Mouse (Mus musculus): ENCODE measurements around the gene Dus4l. TPM values are rescaled to one million over a fixed set of nuclear protein-coding genes. Genes with fewer than 3 reads are reported as not detected.

The Dus4l gene
- polyA plus RNA-seq, 1 experiment from 2014 or later = 16.4 TPM

GRCm38 (mm10) chr12:31620106-31620505 is 34.5 kb downstream of the Dus4l start:
- no peaks in the 10 kb centered on the region for H3K4me1 ChIP-seq (ENCODE audit: control insufficient read depth, insufficient read depth, low read length)
- H3K27me3 ChIP-seq (ENCODE audit: control insufficient read depth, insufficient read depth, low read length) = no peaks in the 10 kb centered on the region
- no peak overlapping the region for H3K4me2 ChIP-seq (ENCODE audit: low read depth, severe bottlenecking)
- DNase-seq (ENCODE audit: low spot score) (no peak), ATAC-seq (ENCODE audit: insufficient number of reproducible peaks, low FRiP score, low TSS enrichment, low read depth) (no peak)
- H3K9ac ChIP-seq (ENCODE audit: low read length) = no peak overlapping the region
- no peaks in the 10 kb centered on the region; the same call in 1 of the 2 replicates for H3K36me3 ChIP-seq (ENCODE audit: control insufficient read depth, insufficient read depth, low read length)
- no peak overlapping the region for H3K4me3 ChIP-seq (ENCODE audit: low read depth, low read length)
- H3K27ac ChIP-seq (replicated peaks; ENCODE audit: low read depth, low read length) = no peak overlapping the region
- H3K9me3 ChIP-seq (ENCODE audit: control insufficient read depth, low read length) = 0 out of 2 replicates have a peak, but pooled peaks cover 2% of the 10 kb centered on the region
- WGBS = 83% methylated on average over 8 of the region's 8 CpGs

- DNase-seq (ENCODE audit: low spot score) = no peak
- ATAC-seq (ENCODE audit: insufficient number of reproducible peaks, low FRiP score, low TSS enrichment, low read depth) = no peak
- WGBS = 79% methylated on average over 4 of the region's 4 CpGs
- no peak overlapping the region for H3K9ac ChIP-seq (ENCODE audit: low read length)
- 0 out of 2 replicates have a peak, but pooled peaks cover 2% of the 10 kb centered on the region for H3K9me3 ChIP-seq (ENCODE audit: control insufficient read depth, low read length)
- no peaks in the 10 kb centered on the region for H3K4me1 ChIP-seq (ENCODE audit: control insufficient read depth, insufficient read depth, low read length)
- H3K4me2 ChIP-seq (ENCODE audit: low read depth, severe bottlenecking) = no peak overlapping the region
- no peak overlapping the region for H3K4me3 ChIP-seq (ENCODE audit: low read depth, low read length)
- H3K36me3 ChIP-seq (ENCODE audit: control insufficient read depth, insufficient read depth, low read length) = peaks cover 2% of the 10 kb centered on the region; the same call in 1 of the 2 replicates
- no peaks in the 10 kb centered on the region for H3K27me3 ChIP-seq (ENCODE audit: control insufficient read depth, insufficient read depth, low read length)
- no peak overlapping the region for H3K27ac ChIP-seq (replicated peaks; ENCODE audit: low read depth, low read length)
Observed at GRCm38 (mm10) chr12:31613353-31613752, 41.3 kb downstream of the Dus4l start.

GRCm38 (mm10) chr12:31608138-31608537 is 46.5 kb downstream of the Dus4l start:
- no peaks in the 10 kb centered on the region for H3K9me3 ChIP-seq (ENCODE audit: control insufficient read depth, low read length)
- H3K27ac ChIP-seq (replicated peaks; ENCODE audit: low read depth, low read length) = no peak overlapping the region
- DNase-seq (ENCODE audit: low spot score) (no peak), ATAC-seq (ENCODE audit: insufficient number of reproducible peaks, low FRiP score, low TSS enrichment, low read depth) (no peak)
- H3K36me3 ChIP-seq (ENCODE audit: control insufficient read depth, insufficient read depth, low read length) = no peaks in the 10 kb centered on the region
- H3K4me2 ChIP-seq (ENCODE audit: low read depth, severe bottlenecking) = no peak overlapping the region
- no peaks in the 10 kb centered on the region for H3K27me3 ChIP-seq (ENCODE audit: control insufficient read depth, insufficient read depth, low read length)
- no peak overlapping the region for H3K4me3 ChIP-seq (ENCODE audit: low read depth, low read length)
- H3K4me1 ChIP-seq (ENCODE audit: control insufficient read depth, insufficient read depth, low read length) = no peaks in the 10 kb centered on the region
- 49% methylated on average over 3 of the region's 3 CpGs for WGBS
- H3K9ac ChIP-seq (ENCODE audit: low read length) = no peak overlapping the region

- H3K27me3 ChIP-seq (ENCODE audit: control insufficient read depth, insufficient read depth, low read length) = no peaks in the 10 kb centered on the region
- no peaks in the 10 kb centered on the region for H3K4me1 ChIP-seq (ENCODE audit: control insufficient read depth, insufficient read depth, low read length)
- H3K4me2 ChIP-seq (ENCODE audit: low read depth, severe bottlenecking) = no peak overlapping the region
- H3K9me3 ChIP-seq (ENCODE audit: control insufficient read depth, low read length) = no peaks in the 10 kb centered on the region
- no peak overlapping the region for H3K9ac ChIP-seq (ENCODE audit: low read length)
- ATAC-seq (ENCODE audit: insufficient number of reproducible peaks, low FRiP score, low TSS enrichment, low read depth) (no peak), DNase-seq (ENCODE audit: low spot score) (no peak)
- no peak overlapping the region for H3K27ac ChIP-seq (replicated peaks; ENCODE audit: low read depth, low read length)
- no peak overlapping the region for H3K4me3 ChIP-seq (ENCODE audit: low read depth, low read length)
- no peaks in the 10 kb centered on the region for H3K36me3 ChIP-seq (ENCODE audit: control insufficient read depth, insufficient read depth, low read length)
- 50% methylated on average over 3 of the region's 3 CpGs for WGBS
Observed at GRCm38 (mm10) chr12:31604894-31605293, 49.7 kb downstream of the Dus4l start.

- WGBS = 76% methylated on average over 6 of the region's 6 CpGs
- Histone ChIP-seq H3K4me3 (ENCODE audit: low read depth, low read length) (no peak overlapping the region), H3K9ac (ENCODE audit: low read length) (no peak overlapping the region), H3K27ac (replicated peaks; ENCODE audit: low read depth, low read length) (no peak overlapping the region), H3K4me2 (ENCODE audit: low read depth, severe bottlenecking) (no peak overlapping the region), H3K27me3 (ENCODE audit: control insufficient read depth, insufficient read depth, low read length) (no peaks in the 10 kb centered on the region), H3K9me3 (ENCODE audit: control insufficient read depth, low read length) (no peaks in the 10 kb centered on the region), H3K36me3 (ENCODE audit: control insufficient read depth, insufficient read depth, low read length) (no peaks in the 10 kb centered on the region), H3K4me1 (ENCODE audit: control insufficient read depth, insufficient read depth, low read length) (no peaks in the 10 kb centered on the region)
- ATAC-seq (ENCODE audit: insufficient number of reproducible peaks, low FRiP score, low TSS enrichment, low read depth) (no peak), DNase-seq (ENCODE audit: low spot score) (no peak)
Observed at GRCm38 (mm10) chr12:31603586-31603985, 51.0 kb downstream of the Dus4l start.

DNA sequence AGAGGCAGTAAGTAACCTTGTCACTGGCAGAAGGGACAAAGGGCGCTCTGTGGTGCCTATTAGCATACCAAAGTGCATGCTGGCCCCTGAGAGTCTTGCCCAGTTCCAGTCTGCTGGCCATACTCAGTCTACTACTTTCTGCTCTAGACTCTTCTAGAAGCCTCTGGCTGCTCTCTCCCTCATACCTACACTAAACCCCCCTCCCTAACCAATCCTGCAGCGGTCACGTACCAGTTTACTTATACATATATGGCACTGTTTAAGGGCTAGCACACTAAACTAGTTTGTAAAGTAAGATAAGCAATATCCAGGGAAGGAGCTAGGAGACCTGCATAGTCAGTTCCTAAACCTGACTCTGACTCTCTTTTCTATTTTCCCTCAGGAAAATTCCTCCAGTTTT is 60.3 kb downstream of the Dus4l start:
- ATAC-seq (ENCODE audit: insufficient number of reproducible peaks, low FRiP score, low TSS enrichment, low read depth) = no peak
- WGBS = 82% methylated on average over 3 of the region's 3 CpGs

GRCm38 (mm10) chr12:31592011-31592410 is 62.6 kb downstream of the Dus4l start:
- 25% methylated on average over 3 of the region's 3 CpGs for WGBS
- ATAC-seq (ENCODE audit: insufficient number of reproducible peaks, low FRiP score, low TSS enrichment, low read depth) = no peak

More for the DNA sequence above, 60.3 kb downstream of the Dus4l start:
- no peak for DNase-seq (ENCODE audit: low spot score)
- no peaks in the 10 kb centered on the region for H3K4me1 ChIP-seq (ENCODE audit: control insufficient read depth, insufficient read depth, low read length)
- no peaks in the 10 kb centered on the region for H3K36me3 ChIP-seq (ENCODE audit: control insufficient read depth, insufficient read depth, low read length)
- no peak overlapping the region for H3K27ac ChIP-seq (replicated peaks; ENCODE audit: low read depth, low read length)
- no peak overlapping the region for H3K4me2 ChIP-seq (ENCODE audit: low read depth, severe bottlenecking)
- no peaks in the 10 kb centered on the region for H3K27me3 ChIP-seq (ENCODE audit: control insufficient read depth, insufficient read depth, low read length)
- H3K4me3 ChIP-seq (ENCODE audit: low read depth, low read length) = no peak overlapping the region
- no peak overlapping the region for H3K9ac ChIP-seq (ENCODE audit: low read length)
- H3K9me3 ChIP-seq (ENCODE audit: control insufficient read depth, low read length) = no peaks in the 10 kb centered on the region

More at GRCm38 (mm10) chr12:31592011-31592410, 62.6 kb downstream of the Dus4l start:
- Histone ChIP-seq H3K4me2 (ENCODE audit: low read depth, severe bottlenecking) (no peak overlapping the region), H3K4me1 (ENCODE audit: control insufficient read depth, insufficient read depth, low read length) (no peaks in the 10 kb centered on the region), H3K27ac (replicated peaks; ENCODE audit: low read depth, low read length) (no peak overlapping the region), H3K27me3 (ENCODE audit: control insufficient read depth, insufficient read depth, low read length) (no peaks in the 10 kb centered on the region), H3K9me3 (ENCODE audit: control insufficient read depth, low read length) (no peaks in the 10 kb centered on the region), H3K4me3 (ENCODE audit: low read depth, low read length) (no peak overlapping the region), H3K36me3 (ENCODE audit: control insufficient read depth, insufficient read depth, low read length) (no peaks in the 10 kb centered on the region), H3K9ac (ENCODE audit: low read length) (no peak overlapping the region)
- no peak for DNase-seq (ENCODE audit: low spot score)

Other genes with a start within 250 kb of the Dus4l start
- 23.3 and 26.0 TPM in 2 replicates for gene Cbll1, start 155.2 kb downstream of the Dus4l start, polyA plus RNA-seq (2014; fragmentation: Nextera tagmentation; extraction: Ambion mirVana)
- 0.06 and 0.15 TPM in 2 replicates for gene Slc26a4, start 94.9 kb downstream of the Dus4l start, polyA plus RNA-seq (2014; fragmentation: Nextera tagmentation; extraction: Ambion mirVana)
- 34.5 and 40.1 TPM in 2 replicates for gene Bcap29, start 20.2 kb downstream of the Dus4l start, polyA plus RNA-seq (2014; fragmentation: Nextera tagmentation; extraction: Ambion mirVana)
- 35.9 and 38.1 TPM in 2 replicates for gene Cog5, start within 50 bp of the Dus4l start, polyA plus RNA-seq (2014; fragmentation: Nextera tagmentation; extraction: Ambion mirVana)
- 0.39 and 0.51 TPM in 2 replicates for gene Gpr22, start 59.1 kb upstream of the Dus4l start, polyA plus RNA-seq (2014; fragmentation: Nextera tagmentation; extraction: Ambion mirVana)